Mouse (Mus musculus) thymus, adult 18-20 months (tissue): ENCODE measurements around the gene Ttc17.
A peak's percentile ranks its signal among the peaks of the same experiment; 100 is the strongest.

Source experiments
- DNase-seq, 2 experiments: peaks; one replicate each; pipeline ENCODE4 v3.0.0; 2022; ENCODE audit warnings: mixed read lengths in 2 of 2

Ttc17 gene

GRCm38 (mm10) chr2:94289169-94289568 is 117.3 kb downstream of the Ttc17 start:
- no peak for DNase-seq

DNA sequence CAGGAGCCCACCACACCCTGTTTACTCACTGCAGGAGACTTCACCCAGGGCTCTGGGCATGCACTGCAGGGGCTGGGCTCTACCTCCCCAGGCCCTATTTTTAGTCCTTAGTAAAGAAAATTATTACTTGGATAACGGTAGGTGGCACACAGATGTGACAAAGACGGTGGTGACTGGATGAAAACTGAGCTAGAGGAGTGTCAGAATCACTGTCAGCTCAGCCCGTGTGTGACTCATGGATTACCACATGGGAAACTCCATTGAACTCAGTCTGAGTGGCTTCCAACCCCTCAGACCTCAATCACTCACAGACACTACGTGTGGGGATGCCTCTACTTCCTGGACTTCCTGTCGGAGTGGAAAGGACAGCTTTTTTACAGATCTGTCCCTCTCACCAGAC is 118.4 kb downstream of the Ttc17 start:
- no peak for DNase-seq

DNA sequence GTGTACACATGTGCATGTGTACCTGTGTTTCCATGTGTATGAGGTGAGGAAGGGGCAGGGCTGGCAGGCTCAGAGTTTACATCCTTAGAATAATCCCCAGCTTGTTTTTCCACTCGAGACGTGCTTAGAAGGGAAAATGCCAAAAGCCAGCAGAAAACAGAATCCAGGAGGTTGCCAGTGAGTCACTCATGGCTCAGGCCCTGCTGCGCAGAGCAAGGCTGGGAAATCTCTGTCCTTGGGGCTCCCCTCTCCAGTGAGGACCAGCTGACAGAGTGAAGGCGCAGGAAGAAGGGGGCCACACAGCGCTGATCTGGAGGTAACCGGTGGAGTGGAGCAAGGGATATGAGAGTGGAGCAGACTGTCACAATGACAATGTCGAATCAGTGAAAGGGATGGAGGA is 119.1 kb downstream of the Ttc17 start:
- no peak for DNase-seq

GRCm38 (mm10) chr2:94283526-94283925 is 123.0 kb downstream of the Ttc17 start:
- DNase-seq, result no peak

GRCm38 (mm10) chr2:94279596-94279995 is 126.9 kb downstream of the Ttc17 start:
- DNase-seq, result no peak

GRCm38 (mm10) chr2:94276103-94276502 is 130.4 kb downstream of the Ttc17 start:
- DNase-seq, result no peak

DNA sequence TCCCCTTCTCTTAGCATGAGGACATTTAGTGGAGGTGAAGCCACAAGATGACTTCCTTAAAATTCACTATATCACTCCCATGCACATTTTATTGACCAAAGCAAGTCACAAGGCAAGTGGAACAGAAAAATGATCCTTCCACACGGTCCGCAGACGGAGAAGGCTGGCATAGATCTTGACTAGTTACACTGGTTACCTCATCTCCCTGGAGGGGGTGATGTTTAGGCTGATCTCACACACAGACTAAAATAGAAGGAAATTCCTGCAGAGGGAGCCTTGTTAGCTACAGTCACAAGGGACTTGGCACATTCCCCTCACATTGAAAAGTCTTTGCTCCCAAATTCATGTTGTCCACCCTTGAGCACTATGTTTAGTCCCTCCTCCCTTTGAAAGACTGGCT is 130.8 kb downstream of the Ttc17 start:
- DNase-seq, result no peak

DNA sequence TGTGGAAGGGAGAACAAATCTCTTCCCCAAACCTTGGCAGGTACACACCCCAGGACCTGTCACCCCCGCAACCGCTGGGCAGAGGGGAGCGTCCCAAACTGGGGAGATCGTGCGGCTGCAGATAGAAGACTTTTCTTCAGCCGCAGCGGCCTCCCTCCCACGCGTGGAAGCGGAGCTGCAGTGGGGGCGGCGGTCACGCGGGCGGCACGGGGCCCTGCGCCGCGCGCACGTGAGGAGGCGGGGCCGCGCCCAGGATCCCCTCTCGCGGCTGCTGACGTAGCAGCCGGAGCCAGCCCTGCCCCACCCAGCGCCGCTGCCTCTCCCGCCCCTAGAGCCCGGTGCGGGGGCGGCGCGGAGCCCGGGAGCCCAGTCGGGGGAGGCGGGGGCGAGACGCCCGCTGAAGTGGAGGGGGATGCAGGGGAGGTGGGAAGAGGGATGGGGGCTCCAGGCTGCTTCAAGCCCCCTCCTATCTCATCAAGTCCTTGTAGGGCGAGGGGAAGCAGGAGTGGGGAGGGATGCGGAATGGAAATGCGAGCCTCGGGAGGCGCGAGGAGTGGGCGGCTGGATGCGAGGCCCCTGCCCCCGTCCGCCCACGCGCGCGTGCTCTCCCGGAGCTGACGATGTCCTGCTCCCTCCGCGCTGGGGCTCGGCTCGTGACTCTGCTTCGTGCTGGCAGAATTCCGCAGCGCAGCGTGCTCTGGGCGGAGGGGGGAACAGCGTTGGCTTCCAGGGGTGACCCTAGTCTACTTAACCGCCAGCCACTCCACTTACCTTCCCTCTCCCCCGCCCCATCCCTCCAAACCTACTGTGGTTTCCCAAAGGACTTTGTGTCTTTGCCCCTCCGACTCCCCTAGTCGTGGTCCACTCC is 133.1 kb downstream of the Ttc17 start:
- DNase-seq, result peak; percentile 44 to 50

GRCm38 (mm10) chr2:94271176-94271575 is 135.3 kb downstream of the Ttc17 start:
- DNase-seq, result no peak

GRCm38 (mm10) chr2:94268835-94269234 is 137.7 kb downstream of the Ttc17 start:
- DNase-seq, result no peak

GRCm38 (mm10) chr2:94267213-94267850 is 139.2 kb downstream of the Ttc17 start:
- DNase-seq, result no peak

GRCm38 (mm10) chr2:94266381-94267160 is 139.9 kb downstream of the Ttc17 start:
- no peak for DNase-seq

- DNase-seq, result no peak
Observed at GRCm38 (mm10) chr2:94265221-94266191, 141.0 kb downstream of the Ttc17 start.

- DNase-seq, result no peak
Observed at GRCm38 (mm10) chr2:94264631-94265098, 141.8 kb downstream of the Ttc17 start.

- no peak for DNase-seq
Observed at GRCm38 (mm10) chr2:94264006-94264405, 142.5 kb downstream of the Ttc17 start.

GRCm38 (mm10) chr2:94263530-94263937 is 143.0 kb downstream of the Ttc17 start:
- DNase-seq, result no peak

GRCm38 (mm10) chr2:94262917-94263529 is 143.5 kb downstream of the Ttc17 start:
- DNase-seq, result no peak

DNA sequence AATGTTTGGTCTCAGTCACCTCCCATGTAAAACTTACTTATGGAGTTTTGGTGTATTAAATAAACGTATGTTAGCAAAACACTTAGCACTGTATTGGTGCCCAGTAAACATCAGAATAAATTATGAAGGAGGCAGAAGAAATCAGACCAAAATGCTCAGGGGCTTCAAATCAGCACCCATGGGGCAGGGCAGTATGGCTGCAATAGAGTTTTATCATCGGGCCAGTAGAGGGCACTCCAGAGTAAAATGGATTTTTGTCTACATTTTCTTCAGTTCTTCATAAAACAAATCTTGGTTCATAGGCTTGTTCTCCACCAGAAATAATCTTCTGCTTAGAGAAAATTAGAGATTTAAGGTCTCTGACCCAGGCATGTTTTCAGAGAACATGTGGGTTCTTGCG is 152.4 kb downstream of the Ttc17 start:
- DNase-seq, result no peak
